Mouse (Mus musculus) spleen, postnatal 4 days (tissue): ENCODE data around the gene Lpar6.
A peak's percentile ranks its signal among the peaks of the same experiment; 100 is the strongest.

Experiments
- DNase-seq, 2 experiments: peaks; one replicate each; pipeline ENCODE4 v3.0.0; 2022; ENCODE audit warnings: low spot score in 2 of 2

Lpar6 gene

GRCm38 (mm10) chr14:73237848-73238321, at the start of gene Lpar6:
Gene Lpar6, plus strand, starts transcription at chr14:73237895.
- DNase-seq, result no peak

GRCm38 (mm10) chr14:73199058-73199457, 38.6 kb upstream of the Lpar6 start:
- DNase-seq, result peak in 1 of 2 experiments; percentile 40

- DNase-seq, result peak in 1 of 2 experiments; percentile 53
Observed at GRCm38 (mm10) chr14:73201447-73201846, 36.2 kb upstream of the Lpar6 start.

GRCm38 (mm10) chr14:73204016-73204415, 33.7 kb upstream of the Lpar6 start:
- peak in 1 of 2 experiments; percentile 27 for DNase-seq

- no peak for DNase-seq
Observed at GRCm38 (mm10) chr14:73209262-73209661, 28.4 kb upstream of the Lpar6 start.

GRCm38 (mm10) chr14:73210196-73210595, 27.5 kb upstream of the Lpar6 start:
- no peak for DNase-seq

GRCm38 (mm10) chr14:73211477-73211876, 26.2 kb upstream of the Lpar6 start:
- no peak for DNase-seq

- DNase-seq, result no peak
Observed at GRCm38 (mm10) chr14:73217062-73217461, 20.6 kb upstream of the Lpar6 start.

GRCm38 (mm10) chr14:73222316-73222970, 15.3 kb upstream of the Lpar6 start:
- no peak for DNase-seq

- no peak for DNase-seq
Observed at GRCm38 (mm10) chr14:73226346-73226745, 11.3 kb upstream of the Lpar6 start.

- no peak for DNase-seq
Observed at GRCm38 (mm10) chr14:73226849-73227248, 10.8 kb upstream of the Lpar6 start.

- DNase-seq, result no peak
Observed at GRCm38 (mm10) chr14:73231286-73231982, 6.3 kb upstream of the Lpar6 start.

GRCm38 (mm10) chr14:73234468-73235031, 3.1 kb upstream of the Lpar6 start:
- DNase-seq, result no peak

- DNase-seq, result peak in 1 of 2 experiments; percentile 20
Observed at GRCm38 (mm10) chr14:73238498-73239250, 979 bp downstream of the Lpar6 start.

GRCm38 (mm10) chr14:73239291-73239690, 1.6 kb downstream of the Lpar6 start:
- DNase-seq, result no peak

GRCm38 (mm10) chr14:73239857-73240256, 2.2 kb downstream of the Lpar6 start:
- DNase-seq, result no peak

GRCm38 (mm10) chr14:73244061-73244597, 6.4 kb downstream of the Lpar6 start:
- no peak for DNase-seq

GRCm38 (mm10) chr14:73250056-73250455, 12.4 kb downstream of the Lpar6 start:
- no peak for DNase-seq

GRCm38 (mm10) chr14:73252276-73252675, 14.6 kb downstream of the Lpar6 start:
- DNase-seq, result no peak

GRCm38 (mm10) chr14:73253453-73254251, 16.0 kb downstream of the Lpar6 start:
- DNase-seq, result no peak

- DNase-seq, result no peak
Observed at GRCm38 (mm10) chr14:73254412-73254811, 16.7 kb downstream of the Lpar6 start.
